Mouse (Mus musculus) spleen, postnatal 10 days (tissue): ENCODE results near the gene 1810062G17Rik.

ENCODE experiments used
- DNase-seq, 2 experiments: peaks; one replicate each; pipeline ENCODE4 v3.0.0; 2021 to 2022; ENCODE audit warnings: low spot score in 2 of 2

The 1810062G17Rik gene

DNA sequence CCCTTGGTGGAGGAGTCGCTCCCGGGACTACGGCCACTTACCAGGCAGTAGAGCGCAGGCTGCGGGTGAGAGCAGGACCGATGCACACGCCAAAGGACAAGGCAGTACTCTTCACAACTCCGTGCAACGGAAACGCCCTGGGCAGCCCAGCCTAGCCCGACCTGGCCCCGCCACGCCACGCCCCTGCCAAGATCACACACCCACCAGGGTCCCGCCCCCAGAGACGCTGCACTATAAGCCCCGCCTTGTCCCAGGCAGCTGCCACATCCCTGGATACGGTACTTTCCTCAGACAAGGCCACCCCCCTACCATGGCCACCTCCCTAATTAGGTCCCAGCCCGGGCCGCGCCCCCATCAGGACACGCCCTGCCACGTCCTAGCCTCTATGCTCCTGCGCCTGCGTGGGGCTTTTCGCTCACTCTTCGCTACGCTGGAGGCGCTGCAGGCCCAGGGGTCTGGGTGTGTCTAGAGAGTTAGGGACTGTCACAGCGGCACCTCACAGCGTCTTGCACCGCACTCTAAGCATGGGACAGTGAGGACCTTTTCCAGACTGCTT lies at the start of gene 1810062G17Rik, which contains the start of gene Anxa5:
1810062G17Rik (plus strand) TSS at position 406 of the 556 bp plus-strand sequence.
Anxa5 (minus strand) TSS at position 363 of the 556 bp plus-strand sequence.
- DNase-seq, result peak; percentile 73 to 91

DNA sequence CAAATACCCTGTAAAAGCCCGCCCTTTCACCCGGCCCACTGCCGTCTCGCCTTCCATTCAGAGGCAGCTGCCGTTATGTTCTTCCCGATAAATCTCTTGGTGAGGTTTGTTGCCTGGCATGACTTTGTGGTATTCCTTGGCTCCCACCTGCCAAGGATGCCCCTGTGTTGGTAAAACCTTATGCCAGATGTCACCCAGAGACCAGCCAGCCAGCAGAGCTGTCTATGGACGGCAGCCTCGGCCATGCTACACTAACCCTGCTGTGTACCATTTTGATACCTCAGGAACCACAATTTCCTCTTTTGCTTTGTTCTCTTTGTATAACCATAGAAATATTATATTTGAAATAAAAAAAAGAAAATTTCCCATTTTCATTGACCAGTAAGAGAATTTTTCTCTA lies 48.4 kb upstream of the 1810062G17Rik start:
- DNase-seq, result no peak

DNA sequence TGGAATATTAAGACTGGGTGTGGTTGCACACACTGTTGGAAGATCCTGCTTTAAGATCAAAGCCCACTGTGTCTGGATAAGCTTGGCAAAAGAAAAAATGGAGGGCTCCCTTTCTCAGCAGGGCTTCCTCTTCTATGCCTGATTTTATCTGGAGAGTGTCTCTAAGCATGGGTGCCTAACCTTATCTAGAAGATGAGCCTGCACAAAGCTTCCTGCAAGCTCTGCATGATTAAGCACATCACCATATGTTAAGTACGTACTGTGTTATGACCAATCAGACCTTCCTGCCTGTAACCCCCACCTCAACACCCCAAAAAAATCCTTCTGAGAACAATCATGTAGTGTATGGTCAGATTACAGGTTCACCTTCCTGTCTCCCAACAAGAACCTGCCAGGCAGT lies 45.4 kb upstream of the 1810062G17Rik start:
- DNase-seq, result no peak

DNA sequence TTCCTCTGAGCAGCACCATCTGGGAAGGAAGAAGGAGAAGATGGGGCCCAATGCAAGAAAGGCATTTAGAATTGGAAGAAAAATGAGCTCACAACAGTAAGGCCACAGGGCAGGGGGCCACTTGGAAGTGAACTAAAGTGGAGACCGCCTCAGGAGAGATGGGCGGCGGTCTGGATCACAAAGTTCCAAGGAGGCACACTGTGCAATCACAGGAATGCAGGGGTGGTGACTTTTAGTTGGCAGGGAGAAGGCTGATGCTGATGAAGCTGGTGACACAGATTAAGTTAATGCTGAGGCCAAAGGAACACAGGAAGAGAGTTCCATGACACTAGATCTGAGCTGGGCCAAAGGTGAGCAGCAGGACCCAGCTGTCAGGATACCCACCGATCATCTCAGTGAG lies 35.5 kb upstream of the 1810062G17Rik start:
- no peak for DNase-seq

DNA sequence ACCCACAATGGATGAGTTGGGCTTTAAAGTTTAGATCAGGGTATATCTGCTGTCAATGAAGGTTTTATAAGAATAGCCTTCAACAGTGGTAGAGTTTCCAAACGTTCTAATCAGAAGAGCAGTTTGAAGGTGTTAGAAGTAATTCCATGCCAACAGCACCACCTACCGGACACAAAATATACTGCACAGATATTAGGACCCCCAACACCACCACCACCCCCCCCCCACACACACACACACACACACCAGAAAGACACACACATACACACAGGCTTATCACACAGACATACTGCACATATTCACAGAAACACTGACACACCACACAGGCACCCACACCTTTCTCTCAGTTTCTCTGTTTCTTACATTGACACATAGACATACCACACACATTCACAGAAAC lies 33.3 kb upstream of the 1810062G17Rik start:
- DNase-seq, result peak in 1 of 2 experiments; percentile 43

DNA sequence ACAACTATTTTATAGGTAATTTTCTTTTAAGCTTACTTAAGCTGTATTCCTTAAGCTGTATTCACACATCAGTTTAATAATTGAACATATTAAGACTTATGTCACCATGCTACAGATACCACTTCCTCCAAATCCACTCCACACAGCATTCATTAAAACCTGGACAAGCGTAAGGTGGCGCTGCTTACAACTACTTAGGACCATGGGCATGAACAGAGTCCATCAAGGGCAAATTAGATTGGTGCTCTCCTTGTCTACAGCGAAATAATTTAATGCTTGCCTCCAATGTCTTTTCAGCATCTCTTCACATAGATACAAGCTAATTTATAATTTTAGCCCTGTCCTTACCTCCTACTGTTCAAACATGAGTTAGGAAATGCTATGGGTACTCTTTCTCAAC lies 29.7 kb upstream of the 1810062G17Rik start:
- no peak for DNase-seq

DNA sequence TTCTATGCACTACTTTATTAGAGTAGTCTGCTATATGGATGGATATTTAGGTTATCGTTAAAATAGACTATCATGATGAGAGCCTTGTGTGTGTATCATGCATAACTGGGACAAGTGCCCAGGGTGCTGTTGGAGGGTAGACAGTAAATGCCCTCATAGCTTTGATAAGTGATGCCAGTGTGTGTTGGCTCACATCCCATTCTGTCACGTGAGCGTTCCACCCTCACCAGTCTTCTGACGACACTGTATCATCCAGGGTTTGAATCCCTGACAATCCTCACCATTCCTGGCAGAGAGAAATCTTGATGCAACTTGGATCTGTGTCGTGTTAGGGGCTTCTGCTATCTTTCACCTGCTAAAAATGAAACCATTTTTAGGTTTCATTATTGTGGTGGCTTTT lies 29.2 kb upstream of the 1810062G17Rik start:
- no peak for DNase-seq

DNA sequence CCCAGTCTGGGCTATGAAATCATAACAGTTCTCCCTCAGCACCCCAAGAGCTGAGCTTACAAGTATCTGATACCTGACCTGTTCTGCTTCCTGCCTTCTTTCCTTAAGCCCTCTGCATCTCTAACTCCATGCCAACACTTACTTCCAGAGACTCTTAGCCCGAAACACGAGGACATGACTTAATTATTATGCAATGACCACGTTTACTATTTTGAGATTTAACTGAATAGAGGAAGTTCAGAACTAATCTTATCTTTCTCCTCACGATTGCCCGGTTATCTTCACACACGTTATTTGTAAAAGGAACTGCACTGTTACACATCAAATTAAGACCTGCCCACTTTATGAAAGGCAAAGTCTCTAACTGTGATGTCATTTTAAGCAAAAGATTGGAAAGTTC lies 28.8 kb upstream of the 1810062G17Rik start:
- DNase-seq, result no peak

DNA sequence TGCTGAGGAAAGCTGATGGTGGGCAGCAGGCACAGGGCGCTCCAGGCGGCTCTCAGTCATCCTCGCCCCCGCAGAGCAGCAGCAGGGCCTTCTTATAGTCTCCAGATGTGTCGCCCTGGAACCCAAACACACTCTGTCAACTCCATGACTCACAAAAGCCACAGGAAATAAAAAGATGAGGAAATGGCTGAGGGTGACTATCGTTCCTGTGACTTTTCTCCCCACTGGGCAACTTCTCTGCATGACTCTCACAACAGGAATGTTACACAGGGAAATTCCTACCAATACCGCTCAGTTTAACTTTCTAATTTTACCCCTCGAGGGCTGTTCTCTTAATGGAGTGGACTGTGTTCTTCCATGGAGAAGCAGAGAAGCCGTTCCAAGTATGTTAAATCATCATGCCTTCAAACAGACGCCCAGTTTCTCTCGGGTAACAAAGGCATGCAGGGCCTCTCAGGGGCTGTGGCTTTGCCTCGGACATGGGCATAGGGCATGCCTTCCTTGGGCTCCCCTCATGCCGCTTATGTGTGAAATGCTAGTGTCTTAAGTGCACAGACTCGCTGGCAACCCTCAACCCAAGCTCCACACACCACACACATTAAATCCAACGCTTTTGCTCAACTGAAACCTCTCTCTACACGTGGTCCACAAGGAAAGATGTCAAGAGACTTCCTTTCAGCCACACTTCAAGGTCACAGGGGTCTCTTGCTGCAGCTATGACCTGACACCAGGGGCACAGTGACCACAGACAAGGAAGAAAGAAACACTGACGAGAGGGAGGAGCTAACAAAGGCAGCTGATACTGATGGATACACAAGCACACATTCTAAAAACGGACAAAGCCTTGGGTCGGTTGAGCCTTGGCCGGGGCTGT lies 26.2 kb upstream of the 1810062G17Rik start:
- DNase-seq, result no peak

DNA sequence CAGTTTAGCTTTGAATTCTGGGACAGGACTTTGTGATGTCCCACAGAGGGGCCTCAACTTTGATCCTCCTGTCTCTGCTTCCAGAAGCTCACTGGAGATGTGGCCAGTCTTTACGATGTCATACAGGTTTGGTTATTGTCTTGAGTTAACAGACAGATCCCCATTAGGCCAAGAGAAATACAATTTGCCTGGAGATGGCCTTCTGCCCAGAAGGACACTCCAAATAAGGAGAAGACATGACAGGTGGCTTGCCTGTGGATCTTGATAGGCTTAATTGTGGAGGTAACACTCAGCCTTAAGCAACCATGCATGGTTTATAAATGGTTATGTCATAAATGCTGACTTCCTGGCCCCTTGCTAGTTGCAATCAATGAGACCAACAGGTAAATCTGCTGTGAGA lies 23.2 kb upstream of the 1810062G17Rik start:
- no peak for DNase-seq

DNA sequence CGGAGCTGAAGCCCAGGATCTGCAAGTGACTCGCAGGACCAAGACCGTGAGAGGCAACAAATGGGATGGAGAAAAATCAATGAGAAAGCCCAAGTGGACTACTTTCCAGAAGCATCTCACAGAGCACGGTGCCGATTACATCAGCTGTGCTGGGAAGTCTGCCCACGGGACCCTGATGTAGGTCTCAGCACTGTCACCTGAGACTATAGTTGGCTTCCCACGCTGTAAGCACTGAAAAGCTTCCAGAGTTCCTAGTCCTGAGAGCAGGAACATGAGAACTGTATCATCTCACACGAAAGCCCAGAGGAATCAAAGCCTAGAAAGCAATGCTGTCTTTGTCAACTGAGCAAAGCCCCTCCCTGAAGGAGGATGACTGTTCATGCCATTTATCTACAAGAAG lies 20.6 kb upstream of the 1810062G17Rik start:
- DNase-seq, result no peak

DNA sequence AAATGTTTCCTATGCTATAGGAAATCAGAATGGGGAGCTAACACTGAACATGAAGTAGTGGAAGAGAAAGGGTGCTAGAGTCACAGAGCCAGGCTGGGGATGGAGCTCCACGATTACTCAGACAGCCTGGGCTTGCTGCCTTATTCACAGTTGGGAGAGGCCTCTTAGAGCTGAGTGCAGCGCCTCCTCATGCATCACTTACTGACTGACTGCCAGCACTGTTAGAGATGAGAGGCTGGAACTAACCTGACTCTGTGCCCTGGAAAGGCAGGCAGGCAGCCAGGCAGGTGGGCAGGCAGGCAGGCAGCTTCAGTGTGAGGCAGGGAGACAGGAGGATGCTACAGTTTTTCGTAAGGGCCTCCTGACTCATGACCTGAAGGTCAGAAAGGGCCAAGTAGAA lies 20.2 kb upstream of the 1810062G17Rik start:
- no peak for DNase-seq

DNA sequence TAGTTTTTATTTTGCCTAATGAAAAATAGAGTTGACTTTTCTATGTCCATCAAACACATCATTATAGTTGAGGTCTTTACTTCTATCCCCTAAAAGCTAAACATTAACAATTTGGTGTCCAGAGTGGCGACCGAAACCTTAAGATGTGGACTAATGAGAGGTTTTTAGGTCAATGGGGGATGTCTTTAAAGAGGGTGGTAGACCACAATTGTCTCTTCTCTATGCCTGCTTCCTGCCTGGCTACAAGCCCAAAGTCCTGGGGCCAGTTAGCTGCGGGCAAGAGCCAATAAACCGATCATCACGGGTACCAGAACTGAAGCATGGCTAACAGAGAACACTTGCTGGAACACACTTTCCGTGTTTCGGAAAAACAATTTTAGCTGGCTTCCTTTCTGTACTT lies 15.0 kb upstream of the 1810062G17Rik start:
- DNase-seq, result no peak

DNA sequence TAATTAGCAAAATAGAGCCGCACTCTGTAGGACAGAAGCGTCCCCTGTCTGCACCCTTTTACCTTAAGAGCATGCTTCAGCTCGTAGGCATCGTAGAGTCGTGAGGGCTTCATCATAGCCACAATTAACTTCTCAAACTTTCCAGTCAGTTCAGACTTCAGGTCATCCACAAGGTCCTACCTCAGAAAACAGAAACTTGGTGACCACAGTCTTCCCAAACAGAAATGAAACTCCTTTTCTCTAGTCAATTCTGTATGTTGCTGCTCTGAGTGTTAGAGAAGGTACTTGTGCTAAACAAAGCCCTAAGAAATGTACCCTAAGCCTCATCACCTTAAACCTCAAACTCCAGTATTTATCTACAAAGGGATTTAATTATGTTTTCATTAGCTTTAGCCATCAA lies 13.9 kb upstream of the 1810062G17Rik start:
- DNase-seq, result no peak

DNA sequence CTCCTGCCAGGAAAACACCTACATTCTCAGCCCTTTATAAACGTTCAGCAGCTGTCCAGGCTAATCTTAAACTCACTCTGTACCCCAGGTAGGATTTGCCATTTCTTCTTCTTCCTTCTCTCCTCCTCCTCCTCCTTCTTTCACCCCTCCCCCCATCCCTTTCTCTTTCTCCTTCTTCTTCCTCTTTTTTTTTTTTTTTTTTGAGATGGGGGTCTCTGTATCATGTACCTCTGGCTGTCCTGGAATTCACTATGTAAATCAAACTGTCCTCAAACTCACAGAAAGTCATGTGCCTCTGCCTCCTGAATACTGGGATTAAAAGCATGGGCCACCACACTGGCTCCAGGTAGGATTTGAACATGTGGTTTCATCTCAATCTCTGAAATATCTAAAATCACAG lies 13.4 kb upstream of the 1810062G17Rik start:
- no peak for DNase-seq

DNA sequence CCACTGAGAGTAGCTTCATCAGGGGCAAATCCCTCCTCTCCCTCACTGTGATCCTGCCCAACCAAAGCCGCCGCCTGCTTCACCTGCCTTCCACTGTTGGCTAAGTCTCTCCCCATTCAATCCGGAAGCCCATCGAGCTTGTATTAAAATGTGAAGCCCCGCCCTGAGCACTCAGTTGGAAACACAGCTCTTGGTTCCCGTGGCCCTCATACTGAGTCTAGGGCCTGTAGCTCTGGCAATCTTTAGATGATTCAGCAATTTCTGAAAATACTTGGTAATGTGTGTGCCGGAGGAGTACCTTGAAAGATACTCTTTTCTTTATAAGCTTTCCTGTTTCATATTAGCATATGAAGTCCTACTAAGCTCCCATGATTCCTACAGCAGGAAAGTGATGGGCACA lies 10.2 kb upstream of the 1810062G17Rik start:
- no peak for DNase-seq

DNA sequence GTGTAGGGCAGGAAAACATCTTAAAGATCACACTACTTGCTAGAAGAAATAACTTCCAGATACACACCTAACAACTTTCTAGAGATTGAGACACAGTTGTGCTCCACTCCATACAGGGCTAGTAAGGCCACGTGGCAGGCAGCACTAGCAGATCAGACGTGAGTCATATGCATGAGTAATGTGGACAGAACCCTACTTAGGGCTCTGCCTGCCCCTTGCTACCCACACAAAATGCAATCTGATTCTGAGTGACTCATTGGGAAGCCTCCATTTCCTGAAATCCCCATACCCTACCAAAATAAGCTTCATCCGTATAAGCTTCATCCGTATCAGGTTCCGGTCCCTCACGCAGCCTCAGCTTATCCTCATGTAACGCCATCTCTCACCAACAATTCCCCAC lies 8.1 kb upstream of the 1810062G17Rik start:
- no peak for DNase-seq

DNA sequence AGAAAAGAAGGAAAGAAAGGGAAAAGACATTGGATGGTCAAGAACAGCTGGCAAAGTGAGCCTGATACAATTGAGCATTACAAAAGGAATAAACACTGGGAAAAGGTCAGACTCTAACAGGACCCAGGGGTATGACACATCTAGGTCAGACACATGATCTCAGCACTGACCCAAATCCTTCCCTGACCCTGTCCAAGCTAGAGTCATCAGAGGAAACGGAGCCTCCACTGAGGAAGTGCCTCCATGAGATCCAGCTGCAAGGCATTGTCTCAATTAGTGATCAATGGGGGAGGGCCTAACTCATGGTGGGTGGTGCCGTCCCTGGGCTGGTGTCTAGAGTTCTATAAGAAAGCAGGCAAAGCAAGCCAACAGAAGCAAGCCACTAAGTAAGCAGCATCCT lies 6.9 kb upstream of the 1810062G17Rik start:
- no peak for DNase-seq

DNA sequence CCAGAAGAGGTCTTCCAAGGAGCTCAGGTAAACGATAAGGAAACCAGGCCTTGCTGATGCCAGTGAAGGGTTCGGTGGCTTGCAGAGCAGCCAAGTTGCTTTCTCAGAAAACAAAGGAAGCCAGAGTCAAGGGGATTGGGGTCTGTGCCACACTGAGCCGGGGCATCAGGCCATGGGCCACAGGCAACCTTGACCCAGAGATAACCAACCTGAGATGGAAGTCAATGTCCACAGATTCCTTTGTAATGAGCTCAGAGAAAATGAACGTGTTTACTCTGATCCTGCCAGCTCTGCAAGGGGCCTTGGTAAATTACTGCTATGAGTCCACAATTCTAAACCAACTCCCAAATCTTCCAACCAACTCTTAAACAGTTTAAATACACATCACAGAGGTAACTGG lies 3.9 kb upstream of the 1810062G17Rik start:
- no peak for DNase-seq

DNA sequence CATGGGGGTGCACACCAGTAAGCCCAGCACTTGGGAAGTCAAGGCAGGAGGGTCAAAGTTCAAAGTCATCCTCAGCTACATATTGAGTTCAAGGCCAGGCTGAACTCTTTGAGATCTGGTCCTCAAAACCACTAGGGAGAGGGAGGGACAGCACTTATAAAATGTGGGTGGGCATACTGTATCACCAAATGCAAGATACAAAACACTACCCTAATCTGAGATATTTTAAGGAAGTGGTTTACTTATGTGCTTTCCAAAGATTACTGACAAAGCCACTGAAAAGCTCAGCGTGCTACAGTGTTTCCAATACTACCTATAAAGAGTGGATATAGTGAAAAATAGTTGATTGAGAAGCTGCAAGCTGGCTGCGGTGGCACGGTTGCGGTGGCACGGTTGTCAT lies 2.5 kb upstream of the 1810062G17Rik start:
- DNase-seq, result no peak

DNA sequence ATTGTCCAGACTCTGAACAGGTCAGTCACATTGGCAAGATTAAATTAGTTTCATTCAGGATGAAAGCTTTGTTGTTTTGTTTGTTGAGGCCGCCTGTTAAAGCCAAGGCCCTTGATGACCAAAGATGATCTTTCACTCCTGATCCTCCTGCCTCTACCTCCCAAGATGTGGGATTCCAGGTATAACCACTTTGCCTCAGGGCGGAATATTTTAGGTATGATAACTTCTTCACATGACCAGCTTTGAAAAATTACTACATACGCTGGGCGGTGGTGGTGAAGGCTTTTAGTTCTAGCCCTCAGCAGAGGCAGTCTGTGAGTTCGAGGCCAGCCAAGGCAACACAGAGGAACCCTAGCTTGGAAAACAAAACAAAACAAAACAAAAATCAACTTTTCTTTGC lies 1.3 kb upstream of the 1810062G17Rik start:
- DNase-seq, result no peak

DNA sequence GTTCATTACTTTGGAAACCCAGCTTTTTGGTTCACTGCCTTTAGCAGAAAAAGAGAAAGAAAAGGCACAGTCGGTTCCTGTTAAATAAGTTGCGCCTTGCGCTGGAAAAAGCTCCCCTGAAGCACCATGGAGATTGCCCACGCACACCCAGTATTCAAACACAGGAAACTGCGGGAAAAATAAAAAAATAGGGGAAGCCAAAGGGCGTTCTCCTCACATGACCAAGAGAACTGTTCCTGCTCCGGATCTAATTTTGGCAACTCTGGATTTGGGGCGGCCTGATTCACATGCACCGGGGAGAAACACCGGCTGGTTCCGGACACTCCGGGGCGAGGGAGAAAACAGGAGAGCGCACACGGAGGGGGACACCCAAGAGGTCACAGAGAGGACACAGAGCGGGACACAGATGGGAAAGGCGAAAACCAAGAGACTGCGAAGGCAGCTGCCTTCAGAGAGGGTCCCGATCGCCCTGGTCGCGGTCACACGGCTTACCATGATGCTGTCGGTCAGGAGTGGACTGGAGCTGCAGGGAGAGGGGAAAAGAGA lies 726 bp upstream of the 1810062G17Rik start:
- DNase-seq, result no peak
